Mouse (Mus musculus): ENCODE measurements around the gene Reps1. TPM values are rescaled to one million over a fixed set of nuclear protein-coding genes. Genes with fewer than 3 reads are reported as not detected.

Gene Reps1
- polyA plus RNA-seq, 1 experiment from 2014 or later, result 31.1 TPM

Other genes with a start within 250 kb of the Reps1 start
- gene Heca, start 107.8 kb upstream of the Reps1 start, polyA plus RNA-seq (2014; fragmentation: Nextera tagmentation; extraction: Ambion mirVana), result 3.8 and 4.1 TPM in 2 replicates
- gene Abracl, start 32.6 kb upstream of the Reps1 start, polyA plus RNA-seq (2014; fragmentation: Nextera tagmentation; extraction: Ambion mirVana), result 180 and 198 TPM in 2 replicates
- 0.44 and 1.3 TPM in 2 replicates for gene Ect2l, start 155.0 kb downstream of the Reps1 start, polyA plus RNA-seq (2014; fragmentation: Nextera tagmentation; extraction: Ambion mirVana)
- gene Ccdc28a, start 179.1 kb downstream of the Reps1 start, polyA plus RNA-seq (2014; fragmentation: Nextera tagmentation; extraction: Ambion mirVana), result 9.2 and 10.2 TPM in 2 replicates